Comparison of ENCODE assay signal across 8 mouse cellular contexts in genomic region chr2:25185625-25186574, GRCm38 (mm10). TPM values are rescaled to one million over a fixed set of nuclear protein-coding genes. Genes with fewer than 3 reads are reported as not detected.
DNase-seq lines count a peak whose midpoint lies in the region; ATAC-seq and TF ChIP-seq lines count a peak whose summit lies in the region.

No protein-coding gene starts in this region.

- H3K27me3 ChIP-seq in intestine, postnatal 0 days (replicated peaks; ENCODE audit: control insufficient read depth, insufficient read depth, low read length) = no peaks in the 10 kb centered on the region
- no peaks in the 10 kb centered on the region for H3K27me3 ChIP-seq in small intestine, adult 2 months (ENCODE audit: control insufficient read depth, insufficient read depth, low read length)

- peak overlapping the region; percentile 59 for H3K9ac ChIP-seq in intestine, postnatal 0 days (ENCODE audit: low read depth, low read length)

- H3K4me1 ChIP-seq in intestine, postnatal 0 days (replicated peaks; ENCODE audit: control insufficient read depth, insufficient read depth, low read length) = peaks cover 2% of the 10 kb centered on the region; the same call in 1 of the 2 replicates
- peaks cover 13% of the 10 kb centered on the region for H3K4me1 ChIP-seq in small intestine, adult 2 months (ENCODE audit: control insufficient read depth, insufficient read depth, insufficient read length, low read length)

- peak overlapping the region; percentile 91 for H3K4me2 ChIP-seq in intestine, postnatal 0 days (replicated peaks; ENCODE audit: low read depth)

- peak; percentile 68 to 72 for DNase-seq in lung, adult 18-20 months
- no peak for DNase-seq in lung, postnatal 25 days (ENCODE audit: low spot score)
- DNase-seq in adrenal gland, postnatal 25 days = peak; percentile 49
- peak; percentile 43 for DNase-seq in gastrocnemius, postnatal 25 days
- DNase-seq in lung, postnatal 14 days = peak; percentile 59
- DNase-seq in adipocyte (ENCODE audit: low spot score) = no peak

- H3K9me3 ChIP-seq in intestine, postnatal 0 days (ENCODE audit: control insufficient read depth) = no peaks in the 10 kb centered on the region

- H3K4me3 ChIP-seq in intestine, postnatal 0 days (ENCODE audit: low read depth, low read length) = peak overlapping the region; percentile 48
- peak overlapping the region; percentile 62 for H3K4me3 ChIP-seq in small intestine, adult 2 months (ENCODE audit: low read depth, low read length)

- WGBS in intestine, postnatal 0 days = 2% methylated on average over 64 of the region's 64 CpGs
- 3% methylated on average over 64 of the region's 64 CpGs for WGBS in small intestine, adult 2 months

- peak overlapping the region; percentile 64 for H3K27ac ChIP-seq in intestine, postnatal 0 days (ENCODE audit: low read depth, low read length)
- H3K27ac ChIP-seq in small intestine, adult 2 months (ENCODE audit: insufficient read depth, low read depth, low read length) = peak overlapping the region; percentile 4; the same call in 1 of the 2 replicates

- no peaks in the 10 kb centered on the region for H3K36me3 ChIP-seq in intestine, postnatal 0 days (ENCODE audit: control insufficient read depth, insufficient read depth)
- no peaks in the 10 kb centered on the region for H3K36me3 ChIP-seq in small intestine, adult 2 months (ENCODE audit: control insufficient read depth, insufficient read depth, low read length)

- TF ChIP-seq CTCF in intestine, postnatal 0 days (IDR thresholded peaks at IDR 0.05; ENCODE audit: low read depth) = peak; percentile 82
- TF ChIP-seq CTCF in small intestine, adult 2 months (IDR thresholded peaks at IDR 0.05; ENCODE audit: extremely low read depth, insufficient read length, insufficient replicate concordance, low read depth, low read length) = peak; percentile 41; the same call in 1 of the 2 replicates

- ATAC-seq in intestine, postnatal 0 days = peak; percentile 42

- TF ChIP-seq POLR2A in small intestine, adult 2 months (IDR thresholded peaks at IDR 0.05; ENCODE audit: low read depth, low read length) = 0 out of 2 replicates have a peak, but pooled peaks have one; percentile 27

RNA-seq across cellular contexts. Expression of gene Nrarp, which starts 5.3 kb away (rescaled TPM):
- total RNA-seq in adrenal gland, postnatal 25 days (2021) = 2.2 and 4.0 TPM in 2 replicates
- total RNA-seq in gastrocnemius, postnatal 25 days (2021) = 1 to 10 TPM; 3.6 to 6.7 TPM
- polyA plus RNA-seq in intestine, postnatal 0 days (2015; fragmentation: Nextera tagmentation; extraction: Ambion mirVana) = 15.9 and 16.5 TPM in 2 replicates
- 24.4 and 39.0 TPM in 2 replicates for polyA plus RNA-seq in small intestine, adult 2 months (2012; rRNA removed)

RNA-seq across cellular contexts. Expression of gene Tor4a, which starts 10.8 kb away (rescaled TPM):
- total RNA-seq in adrenal gland, postnatal 25 days (2021) = 28.1 and 33.9 TPM in 2 replicates
- total RNA-seq in gastrocnemius, postnatal 25 days (2021) = 1 to 10 TPM; 1.1 to 1.3 TPM
- 12.0 and 12.6 TPM in 2 replicates for polyA plus RNA-seq in intestine, postnatal 0 days (2015; fragmentation: Nextera tagmentation; extraction: Ambion mirVana)
- polyA plus RNA-seq in small intestine, adult 2 months (2012; rRNA removed) = 37.3 and 49.3 TPM in 2 replicates

RNA-seq across cellular contexts. Expression of gene Nelfb, which starts 25.4 kb away (rescaled TPM):
- total RNA-seq in adrenal gland, postnatal 25 days (2021) = 61.8 and 66.9 TPM in 2 replicates
- 10 to 100 TPM; 20.5 to 22.3 TPM for total RNA-seq in gastrocnemius, postnatal 25 days (2021)
- 41.4 and 45.6 TPM in 2 replicates for polyA plus RNA-seq in intestine, postnatal 0 days (2015; fragmentation: Nextera tagmentation; extraction: Ambion mirVana)
- 21.8 and 37.2 TPM in 2 replicates for polyA plus RNA-seq in small intestine, adult 2 months (2012; rRNA removed)

RNA-seq across cellular contexts. Expression of gene Stpg3, which starts 28.5 kb away (rescaled TPM):
- not detected in 2 replicates for total RNA-seq in adrenal gland, postnatal 25 days (2021)
- not detected for total RNA-seq in gastrocnemius, postnatal 25 days (2021)
- not detected in 2 replicates for polyA plus RNA-seq in intestine, postnatal 0 days (2015; fragmentation: Nextera tagmentation; extraction: Ambion mirVana)
- not detected in 2 replicates for polyA plus RNA-seq in small intestine, adult 2 months (2012; rRNA removed)

RNA-seq across cellular contexts. Expression of gene Fam166a, which starts 32.6 kb away (rescaled TPM):
- 0.46 TPM in 1 of 2 replicates, not detected in the other for total RNA-seq in adrenal gland, postnatal 25 days (2021)
- total RNA-seq in gastrocnemius, postnatal 25 days (2021) = not detected
- polyA plus RNA-seq in intestine, postnatal 0 days (2015; fragmentation: Nextera tagmentation; extraction: Ambion mirVana) = 0.78 and 1.4 TPM in 2 replicates
- polyA plus RNA-seq in small intestine, adult 2 months (2012; rRNA removed) = 0.10 TPM in 1 of 2 replicates, not detected in the other

Comparison
In these comparisons a context has a peak if more than half of its experiments do, and no peak if none do; other contexts are left out.
1. DNase-seq: peak in lung, adult 18-20 months (2 of 2), adrenal gland, postnatal 25 days (single experiment), gastrocnemius, postnatal 25 days (single experiment) and lung, postnatal 14 days (single experiment); none in lung, postnatal 25 days (single experiment) and adipocyte (single experiment).
2. RNA of gene Tor4a, which starts 10.8 kb away (total RNA-seq): 28.1 to 33.9 TPM in adrenal gland, postnatal 25 days; 1.1 to 1.3 TPM in gastrocnemius, postnatal 25 days; every median in the first group is over 10 times any median in the second.